Comparison of ENCODE assay signal across 17 mouse cellular contexts in the genomic region with DNA sequence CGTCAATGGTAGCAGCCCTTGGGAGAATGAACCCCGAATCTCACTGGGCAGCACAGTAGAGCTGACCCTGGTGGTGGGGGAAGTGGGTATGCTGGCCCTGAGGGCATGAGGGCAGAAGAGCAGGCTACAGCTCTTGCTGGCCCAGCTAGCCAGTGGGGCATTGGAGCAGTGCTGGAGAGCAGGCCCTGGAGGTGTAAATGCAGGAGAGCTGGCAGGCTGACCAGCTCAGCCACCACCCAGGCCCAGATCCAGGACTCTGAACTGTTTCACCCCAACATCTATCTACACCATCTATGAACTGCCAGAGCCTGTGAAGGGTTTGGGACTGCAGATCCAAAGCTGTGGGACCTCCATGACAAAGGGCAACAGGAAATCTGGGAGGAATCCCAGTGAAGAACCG. TPM values are rescaled to one million over a fixed set of nuclear protein-coding genes. Genes with fewer than 3 reads are reported as not detected.
DNase-seq lines count a peak whose midpoint lies in the region; ATAC-seq and TF ChIP-seq lines count a peak whose summit lies in the region.
"Had no signal": no experiment of that assay in that cellular context is flagged by ENCODE, and none has a peak within 500 bp of the region (broad histone marks: within the 10 kb centered on the region; RNA-seq: fewer than 3 reads in every experiment).

No protein-coding gene starts in this region.

- H3K27me3 ChIP-seq in heart, postnatal 0 days (ENCODE audit: control insufficient read depth, insufficient read depth, low read length): no peaks in the 10 kb centered on the region
- H3K27me3 ChIP-seq in lung, postnatal 0 days (replicated peaks; ENCODE audit: insufficient read depth, low read length): no peaks in the 10 kb centered on the region
- H3K27me3 ChIP-seq: forebrain, embryonic 13.5 days had no signal

- peak; percentile 35 for DNase-seq in cerebellum, adult 9-11 months
- DNase-seq in cerebellum, postnatal 4 days (ENCODE audit: low spot score in 2 of 2): no peak
- no peak for DNase-seq in heart, postnatal 0 days (ENCODE audit: low spot score)
- DNase-seq in heart, postnatal 14 days: no peak
- DNase-seq in lung, postnatal 0 days (ENCODE audit: low spot score): no peak
- DNase-seq in lung, postnatal 10 days: no peak
- no peak for DNase-seq in retina, embryonic 14.5 days (ENCODE audit: low spot score)
- DNase-seq: adrenal gland, postnatal 10 days; heart, adult 18-20 months; heart, postnatal 10 days; kidney, adult 9 months; thymus, postnatal 36 days had no signal

- no peaks in the 10 kb centered on the region for H3K36me3 ChIP-seq in heart, postnatal 0 days (replicated peaks; ENCODE audit: control insufficient read depth, insufficient read depth, low read length)
- no peaks in the 10 kb centered on the region for H3K36me3 ChIP-seq in lung, postnatal 0 days (ENCODE audit: insufficient read depth, low read length)

- H3K4me1 ChIP-seq in heart, postnatal 0 days (ENCODE audit: control insufficient read depth, insufficient read depth): 0 out of 2 replicates have a peak, but pooled peaks cover 2% of the 10 kb centered on the region
- H3K4me1 ChIP-seq in lung, postnatal 0 days (ENCODE audit: insufficient read depth, low read depth, low read length): 0 out of 2 replicates have a peak, but pooled peaks cover 6% of the 10 kb centered on the region

- no peaks in the 10 kb centered on the region for H3K9me3 ChIP-seq in heart, postnatal 0 days (replicated peaks; ENCODE audit: control insufficient read depth, low read length)
- no peaks in the 10 kb centered on the region for H3K9me3 ChIP-seq in lung, postnatal 0 days (ENCODE audit: low read length)
- H3K9me3 ChIP-seq: forebrain, embryonic 13.5 days had no signal

- no peak for TF ChIP-seq EP300 in heart, postnatal 0 days (IDR thresholded peaks at IDR 0.05; ENCODE audit: low read depth)
- no peak for TF ChIP-seq EP300 in lung, postnatal 0 days (IDR thresholded peaks at IDR 0.05)

- intact Hi-C loops in heart, postnatal 14 days (cut with DNase I): no loop called here

- WGBS in heart, postnatal 0 days: 78% methylated on average over 3 of the region's 3 CpGs
- 72% methylated on average over 3 of the region's 3 CpGs for WGBS in lung, postnatal 0 days

- ATAC-seq in heart, postnatal 0 days (ENCODE audit: insufficient read depth, low read depth): no peak
- ATAC-seq in lung, postnatal 0 days: no peak
- ATAC-seq in megakaryocyte-erythroid progenitor cell, adult 5-6 weeks (replicated peaks; ENCODE audit: low FRiP score, low TSS enrichment, poor library complexity, severe bottlenecking): no peak
- ATAC-seq: forebrain, embryonic 13.5 days; hindbrain, embryonic 16.5 days had no signal

- no peak overlapping the region for H3K4me2 ChIP-seq in heart, postnatal 0 days (ENCODE audit: low read depth, low read length)
- H3K4me2 ChIP-seq in lung, postnatal 0 days (replicated peaks; ENCODE audit: low read depth, low read length): no peak overlapping the region
- H3K4me2 ChIP-seq: forebrain, embryonic 13.5 days; midbrain, embryonic 11.5 days had no signal

- peak overlapping the region; percentile 5; the same call in 1 of the 2 replicates for H3K27ac ChIP-seq in heart, postnatal 0 days (ENCODE audit: low read depth)
- 0 out of 2 replicates have a peak overlapping the region, but pooled peaks have one; percentile 44 for H3K27ac ChIP-seq in lung, postnatal 0 days (ENCODE audit: low read length)
- H3K27ac ChIP-seq: liver, embryonic 14.5 days had no signal

- H3K4me3 ChIP-seq in heart, postnatal 0 days (ENCODE audit: low read depth, low read length): no peak overlapping the region
- no peak overlapping the region for H3K4me3 ChIP-seq in lung, postnatal 0 days (ENCODE audit: low read depth, low read length)
- H3K4me3 ChIP-seq: forebrain, embryonic 13.5 days had no signal

- no peak for TF ChIP-seq CTCF in heart, postnatal 0 days (IDR thresholded peaks at IDR 0.05; ENCODE audit: low read depth)
- no peak for TF ChIP-seq CTCF in lung, postnatal 0 days (IDR thresholded peaks at IDR 0.05)

- no peak overlapping the region for H3K9ac ChIP-seq in heart, postnatal 0 days (replicated peaks; ENCODE audit: low read depth, low read length)
- H3K9ac ChIP-seq in lung, postnatal 0 days (replicated peaks; ENCODE audit: low read depth): no peak overlapping the region
- H3K9ac ChIP-seq: forebrain, embryonic 13.5 days; liver, embryonic 14.5 days had no signal

RNA-seq across cellular contexts. Expression of gene Tmem131, which starts 38.2 kb away (rescaled TPM):
- 10.1 and 11.3 TPM in 2 replicates for total RNA-seq in heart, postnatal 0 days (2014; rRNA removed; ENCODE audit: low replicate concordance)
- polyA plus RNA-seq in heart, postnatal 0 days (2015; fragmentation: Nextera tagmentation; extraction: Ambion mirVana): 3.9 TPM in 2 replicates
- total RNA-seq in heart, postnatal 14 days (2021): 10 to 100 TPM; 40.1 to 42.7 TPM
- 5.9 and 6.0 TPM in 2 replicates for polyA plus RNA-seq in lung, postnatal 0 days (2015; fragmentation: Nextera tagmentation; extraction: Ambion mirVana)
- total RNA-seq in megakaryocyte-erythroid progenitor cell, adult 5-6 weeks (2014; fragmentation: Nextera tagmentation): 53.5 and 60.2 TPM in 2 replicates
- 18.3 and 31.5 TPM in 2 replicates for total RNA-seq in megakaryocyte-erythroid progenitor cell, adult 5-6 weeks (2017)
